Mouse (Mus musculus): ENCODE data around the gene Noc2l. TPM values are rescaled to one million over a fixed set of nuclear protein-coding genes. Genes with fewer than 3 reads are reported as not detected.

Gene Noc2l
- polyA plus RNA-seq, 1 experiment from 2014 or later = 71.5 TPM

DNA sequence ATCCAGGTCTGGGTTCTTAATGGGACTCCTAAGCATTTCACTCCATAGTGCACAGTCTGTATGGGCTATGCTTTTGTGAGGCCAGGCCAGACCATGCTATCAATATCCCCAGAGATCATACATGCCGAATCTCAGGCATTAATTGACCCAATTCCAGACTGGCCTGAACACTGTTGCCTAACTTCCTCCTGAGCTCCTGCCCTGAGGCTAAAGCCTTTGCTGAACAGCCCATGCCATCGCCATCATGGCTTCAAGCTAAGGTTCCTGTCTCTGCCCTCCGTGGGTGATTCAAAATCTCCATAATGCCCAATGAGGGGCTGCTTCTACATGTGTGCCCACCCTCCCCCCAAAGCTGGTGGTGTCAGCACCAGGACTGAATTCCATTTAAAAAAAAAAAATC lies 16.8 kb downstream of the Noc2l start:
- Histone ChIP-seq H3K36me3 (peaks cover 20% of the 10 kb centered on the region), H3K4me3 (no peak overlapping the region), H3K27me3 (peaks cover 49% of the 10 kb centered on the region), H3K4me1 (peaks cover 14% of the 10 kb centered on the region), H3K9ac (no peak overlapping the region), H3K9me3 (no peaks in the 10 kb centered on the region), H3K27ac (no peak overlapping the region), H3K4me2 (replicated peaks) (no peak overlapping the region)
- ATAC-seq (ENCODE audit: low FRiP score, low read depth) = no peak
- 46% methylated on average over 3 of the region's 3 CpGs for WGBS

DNA sequence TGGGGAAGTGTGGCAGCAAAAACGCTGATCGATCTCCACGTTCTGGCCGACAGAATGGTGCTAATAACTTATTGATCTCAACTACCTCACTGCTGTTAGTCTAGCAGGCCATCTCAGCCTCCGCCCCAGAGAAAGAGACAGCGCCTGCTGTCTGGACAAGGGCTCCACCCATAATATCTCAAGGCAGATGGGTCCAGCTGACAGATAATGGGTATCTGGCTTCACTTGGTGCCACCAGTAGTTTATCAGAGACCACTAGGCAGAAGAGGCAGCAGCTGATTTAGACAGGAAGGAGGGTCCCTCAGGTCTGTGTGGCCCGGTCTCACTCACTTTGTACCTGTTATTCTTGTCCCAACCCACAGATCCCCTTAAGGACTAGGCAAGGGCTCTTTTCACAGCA lies 17.2 kb downstream of the Noc2l start:
- peaks cover 14% of the 10 kb centered on the region for H3K4me1 ChIP-seq
- H3K27me3 ChIP-seq = peaks cover 49% of the 10 kb centered on the region
- no peak overlapping the region for H3K4me2 ChIP-seq (replicated peaks)
- 45% methylated on average over 7 of the region's 7 CpGs for WGBS
- ATAC-seq (ENCODE audit: low FRiP score, low read depth) = no peak
- H3K9me3 ChIP-seq = no peaks in the 10 kb centered on the region
- peaks cover 16% of the 10 kb centered on the region for H3K36me3 ChIP-seq
- no peak overlapping the region for H3K4me3 ChIP-seq
- H3K27ac ChIP-seq = no peak overlapping the region
- no peak overlapping the region for H3K9ac ChIP-seq

DNA sequence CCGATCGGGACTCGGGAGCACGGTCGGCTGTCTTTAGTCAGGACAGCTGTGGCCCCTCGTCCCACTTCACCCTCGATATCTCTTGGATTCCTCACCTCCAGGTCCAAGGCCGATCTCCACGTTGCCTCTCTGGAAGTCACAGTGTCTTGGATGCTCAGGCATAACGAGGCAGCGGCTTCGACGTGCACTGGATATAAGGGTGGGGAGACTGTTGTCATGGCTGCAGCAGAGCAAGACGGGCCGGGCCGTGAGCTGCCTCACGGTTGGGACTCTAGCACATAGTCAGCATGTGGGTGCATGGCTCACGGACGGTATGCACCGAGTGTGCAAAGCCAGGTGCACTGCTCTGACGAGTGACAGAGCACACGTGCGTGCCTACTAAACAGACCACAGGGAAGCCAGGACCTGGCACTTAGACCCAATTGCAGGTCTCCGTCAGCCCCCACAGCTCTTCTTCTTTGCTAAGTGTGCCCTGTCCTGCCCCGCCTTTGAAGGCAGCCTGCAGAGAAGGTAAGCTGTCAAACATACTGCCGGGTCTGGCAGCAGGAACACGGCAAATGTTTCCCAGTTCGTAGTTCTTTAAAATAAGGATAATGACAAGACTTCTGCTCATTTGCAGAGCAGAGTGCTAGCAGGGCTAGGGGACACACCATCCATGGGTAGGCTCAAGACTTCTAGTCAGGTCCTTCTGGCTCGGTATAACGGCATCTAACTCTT lies 18.7 kb downstream of the Noc2l start:
- H3K27ac ChIP-seq = no peak overlapping the region
- 2% methylated on average over 30 of the region's 30 CpGs for WGBS
- peaks cover 1% of the 10 kb centered on the region for H3K36me3 ChIP-seq
- H3K4me3 ChIP-seq = peak overlapping the region; percentile 29
- H3K4me1 ChIP-seq = peaks cover 14% of the 10 kb centered on the region
- peak overlapping the region; percentile 54 for H3K4me2 ChIP-seq (replicated peaks)
- no peaks in the 10 kb centered on the region for H3K9me3 ChIP-seq
- peak; percentile 57 for ATAC-seq (ENCODE audit: low FRiP score, low read depth)
- no peak overlapping the region for H3K9ac ChIP-seq
- peaks cover 49% of the 10 kb centered on the region for H3K27me3 ChIP-seq

- Histone ChIP-seq H3K27ac (no peak within 1 kb of the TSS), H3K9ac (peak within 1 kb of the TSS; percentile 45; the same call in 1 of the 2 replicates), H3K4me3 (peak within 1 kb of the TSS; percentile 29), H3K4me2 (replicated peaks) (peak within 1 kb of the TSS; percentile 54), H3K36me3 (no peaks in the 10 kb centered on the region), H3K4me1 (peaks cover 14% of the 10 kb centered on the region), H3K27me3 (peaks cover 47% of the 10 kb centered on the region), H3K9me3 (no peaks in the 10 kb centered on the region)
- WGBS = 3% methylated on average over 26 of the region's 26 CpGs
- ATAC-seq (ENCODE audit: low FRiP score, low read depth) = no peak
These were observed 19.4 kb downstream of the Noc2l start, which contains the start of gene Samd11 for GRCm38 (mm10) chr4:156255078-156255839. Gene Samd11, minus strand, starts transcription at chr4:156255657.

Small RNAs within 50 kb of the gene (microRNA-seq; reads per million reads assigned to microRNA genes)
- 1.0 reads per million for gene Mir7658

Other genes with a start within 250 kb of the Noc2l start
- gene B3galt6, start 243.4 kb upstream of the Noc2l start, polyA plus RNA-seq (2015; fragmentation: Nextera tagmentation; extraction: Ambion mirVana) = 16.8 and 17.3 TPM in 2 replicates
- gene Sdf4, start 243.1 kb upstream of the Noc2l start, polyA plus RNA-seq (2015; fragmentation: Nextera tagmentation; extraction: Ambion mirVana) = 160 and 166 TPM in 2 replicates
- gene Tnfrsf4, start 222.2 kb upstream of the Noc2l start, polyA plus RNA-seq (2015; fragmentation: Nextera tagmentation; extraction: Ambion mirVana) = 0.80 and 0.85 TPM in 2 replicates
- 2.8 and 2.9 TPM in 2 replicates for gene Tnfrsf18, start 209.8 kb upstream of the Noc2l start, polyA plus RNA-seq (2015; fragmentation: Nextera tagmentation; extraction: Ambion mirVana)
- gene Ttll10, start 176.6 kb upstream of the Noc2l start, polyA plus RNA-seq (2015; fragmentation: Nextera tagmentation; extraction: Ambion mirVana) = 0.70 and 1.1 TPM in 2 replicates
- gene 9430015G10Rik, start 126.0 kb upstream of the Noc2l start, polyA plus RNA-seq (2015; fragmentation: Nextera tagmentation; extraction: Ambion mirVana) = 45.2 and 48.7 TPM in 2 replicates
- 0.48 and 0.72 TPM in 2 replicates for gene Rnf223, start 105.5 kb upstream of the Noc2l start, polyA plus RNA-seq (2015; fragmentation: Nextera tagmentation; extraction: Ambion mirVana)
- gene Agrn, start 38.5 kb upstream of the Noc2l start, polyA plus RNA-seq (2015; fragmentation: Nextera tagmentation; extraction: Ambion mirVana) = 69.5 and 73.9 TPM in 2 replicates
- gene Isg15, start 35.2 kb upstream of the Noc2l start, polyA plus RNA-seq (2015; fragmentation: Nextera tagmentation; extraction: Ambion mirVana) = 1.5 and 2.4 TPM in 2 replicates
- gene AW011738, start 32.7 kb upstream of the Noc2l start, polyA plus RNA-seq (2015; fragmentation: Nextera tagmentation; extraction: Ambion mirVana) = 2.0 and 2.3 TPM in 2 replicates
- gene Perm1, start 20.1 kb upstream of the Noc2l start, polyA plus RNA-seq (2015; fragmentation: Nextera tagmentation; extraction: Ambion mirVana) = 0.59 and 0.66 TPM in 2 replicates
- gene Plekhn1, start 1.2 kb upstream of the Noc2l start, polyA plus RNA-seq (2015; fragmentation: Nextera tagmentation; extraction: Ambion mirVana) = 24.6 and 24.9 TPM in 2 replicates
- gene Samd11, start 19.6 kb downstream of the Noc2l start, polyA plus RNA-seq (2015; fragmentation: Nextera tagmentation; extraction: Ambion mirVana) = 0.42 and 0.47 TPM in 2 replicates
- not detected in 2 replicates for gene Vmn2r-ps159, start 95.1 kb downstream of the Noc2l start, polyA plus RNA-seq (2015; fragmentation: Nextera tagmentation; extraction: Ambion mirVana)